Mouse (Mus musculus) duodenum, adult 2 months (tissue): ENCODE results near the gene Ccn2. TPM values are rescaled to one million over a fixed set of nuclear protein-coding genes. Genes with fewer than 3 reads are reported as not detected.

Source experiments
- polyA plus RNA-seq: library from polyadenylated mRNA; depleted of rRNA; stranded (reverse); fragments of >200 nt; gene quantifications from 2 replicates; pipeline ENCODE4 v1.2.3, GENCODE M21; 2012; ENCODE audit warnings: low replicate concordance; rRNA removed

Ccn2 gene
- 10.7 and 50.3 TPM in 2 replicates for polyA plus RNA-seq

GRCm38 (mm10) chr10:24595250-24596002, at the start of gene Ccn2:
Gene Ccn2 (plus strand): TSS chr10:24595442.

Other genes with a start within 250 kb of the Ccn2 start
- gene Enpp1, start 116.7 kb downstream of the Ccn2 start, polyA plus RNA-seq: 1.4 and 1.8 TPM in 2 replicates
- 21.8 and 53.0 TPM in 2 replicates for gene Enpp3, start 247.4 kb downstream of the Ccn2 start, polyA plus RNA-seq